Mouse (Mus musculus): ENCODE data around the gene Gpatch4. TPM values are rescaled to one million over a fixed set of nuclear protein-coding genes. Genes with fewer than 3 reads are reported as not detected.

Gene Gpatch4
- polyA plus RNA-seq, 1 experiment from 2014 or later: 22.9 TPM

DNA sequence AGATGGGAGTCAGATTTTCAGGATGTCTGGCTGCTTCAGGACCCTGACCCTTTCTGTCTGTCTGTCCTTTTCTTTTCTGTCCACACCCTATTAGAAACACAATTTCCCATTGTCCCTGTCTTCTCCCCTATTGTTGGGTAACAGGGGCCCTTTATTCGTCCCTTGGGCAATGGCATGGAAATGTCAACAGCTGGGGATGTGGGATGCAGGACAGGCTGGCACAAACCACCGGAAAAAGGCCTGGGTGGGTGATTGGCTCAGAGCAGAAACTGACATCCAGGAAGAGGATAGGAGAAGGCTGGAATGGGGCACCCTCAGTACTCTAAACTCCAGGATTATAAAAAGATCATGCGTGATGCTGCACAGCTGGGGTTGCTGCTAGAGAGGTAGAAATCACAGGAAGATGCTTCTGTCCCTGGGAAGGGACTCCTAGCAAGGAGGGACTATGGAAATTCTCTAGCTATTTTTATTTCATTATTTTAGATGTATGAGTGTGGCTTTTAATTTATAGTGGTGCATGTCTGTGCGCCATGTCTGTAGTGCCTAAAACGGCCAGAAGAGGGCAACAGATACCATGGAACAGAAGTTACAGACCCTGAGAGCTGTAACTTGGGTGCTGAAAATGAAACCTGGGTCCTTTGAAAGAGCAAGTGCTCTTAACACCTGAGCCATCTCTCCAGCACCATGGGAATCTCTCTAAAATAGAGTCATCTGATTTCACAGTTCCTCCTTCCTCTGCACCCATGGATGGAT is 15.3 kb upstream of the Gpatch4 start, which contains the start of gene Hapln2:
Gene Hapln2, minus strand, starts transcription at position 150 of the 753 bp plus-strand sequence.
- Histone ChIP-seq H3K9ac (replicated peaks; ENCODE audit: low read length) (no peak within 1 kb of the TSS), H3K4me3 (replicated peaks; ENCODE audit: low read depth, low read length) (no peak within 1 kb of the TSS), H3K27me3 (ENCODE audit: control insufficient read depth, insufficient read depth, low read length) (peaks cover 33% of the 10 kb centered on the region), H3K9me3 (ENCODE audit: control insufficient read depth, low read length) (peaks cover 7% of the 10 kb centered on the region; the same call in 1 of the 2 replicates), H3K36me3 (ENCODE audit: control insufficient read depth, insufficient read depth, low read length) (no peaks in the 10 kb centered on the region), H3K27ac (replicated peaks; ENCODE audit: low read depth, low read length) (no peak within 1 kb of the TSS), H3K4me1 (ENCODE audit: control insufficient read depth, insufficient read depth, low read length) (peaks cover 12% of the 10 kb centered on the region), H3K4me2 (ENCODE audit: low read length) (no peak within 1 kb of the TSS)
- ATAC-seq (ENCODE audit: low FRiP score, low TSS enrichment): no peak
- no peak for DNase-seq
- WGBS: 48% methylated on average over 5 of the region's 5 CpGs

DNA sequence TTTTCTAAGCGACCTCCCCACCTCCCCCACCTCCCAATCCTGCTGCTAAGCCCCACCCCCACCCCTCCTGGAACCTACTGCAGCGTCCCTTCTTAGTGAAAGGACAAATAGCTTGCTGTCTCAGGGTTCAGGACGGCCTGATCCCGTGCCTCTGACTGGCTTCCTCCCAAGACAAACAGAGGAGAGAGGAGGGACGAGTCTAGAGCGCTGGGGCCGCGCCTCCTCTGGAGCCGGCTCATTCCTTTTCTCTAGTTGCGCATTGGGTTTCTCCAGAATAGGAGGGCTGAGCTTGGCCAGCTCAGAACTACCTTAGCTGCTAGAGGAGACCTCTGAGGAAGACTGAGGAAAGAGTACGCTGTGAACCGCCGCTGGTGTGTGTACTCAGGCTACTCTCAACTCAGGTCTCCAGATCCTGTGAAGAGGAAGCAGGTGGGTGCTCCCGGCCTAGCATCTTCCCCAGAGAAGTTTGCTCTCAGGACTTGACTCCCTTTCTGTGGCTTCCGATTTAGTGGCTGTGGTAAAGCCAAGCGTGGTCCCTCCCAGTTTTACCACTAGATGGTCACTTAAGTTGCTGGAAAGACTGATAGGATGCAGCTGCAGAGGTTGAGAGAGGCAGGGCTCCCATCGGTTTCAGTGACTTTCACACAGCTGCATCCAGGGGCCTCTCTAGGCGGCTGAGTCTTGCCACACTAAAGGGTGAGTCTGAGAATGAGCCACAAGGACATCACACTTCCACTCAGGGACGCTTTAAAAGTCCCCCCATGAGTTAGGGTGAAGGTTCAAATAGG is 12.1 kb upstream of the Gpatch4 start:
- 16% methylated on average over 19 of the region's 19 CpGs for WGBS
- DNase-seq (peak; percentile 8), ATAC-seq (ENCODE audit: low FRiP score, low TSS enrichment) (no peak)
- H3K4me1 ChIP-seq (ENCODE audit: control insufficient read depth, insufficient read depth, low read length): no peaks in the 10 kb centered on the region
- peaks cover 1% of the 10 kb centered on the region for H3K27me3 ChIP-seq (ENCODE audit: control insufficient read depth, insufficient read depth, low read length)
- H3K9ac ChIP-seq (replicated peaks; ENCODE audit: low read length): no peak overlapping the region
- H3K9me3 ChIP-seq (ENCODE audit: control insufficient read depth, low read length): peaks cover 7% of the 10 kb centered on the region; the same call in 1 of the 2 replicates
- no peaks in the 10 kb centered on the region for H3K36me3 ChIP-seq (ENCODE audit: control insufficient read depth, insufficient read depth, low read length)
- H3K27ac ChIP-seq (replicated peaks; ENCODE audit: low read depth, low read length): no peak overlapping the region
- H3K4me2 ChIP-seq (ENCODE audit: low read length): no peak overlapping the region
- H3K4me3 ChIP-seq (replicated peaks; ENCODE audit: low read depth, low read length): no peak overlapping the region

DNA sequence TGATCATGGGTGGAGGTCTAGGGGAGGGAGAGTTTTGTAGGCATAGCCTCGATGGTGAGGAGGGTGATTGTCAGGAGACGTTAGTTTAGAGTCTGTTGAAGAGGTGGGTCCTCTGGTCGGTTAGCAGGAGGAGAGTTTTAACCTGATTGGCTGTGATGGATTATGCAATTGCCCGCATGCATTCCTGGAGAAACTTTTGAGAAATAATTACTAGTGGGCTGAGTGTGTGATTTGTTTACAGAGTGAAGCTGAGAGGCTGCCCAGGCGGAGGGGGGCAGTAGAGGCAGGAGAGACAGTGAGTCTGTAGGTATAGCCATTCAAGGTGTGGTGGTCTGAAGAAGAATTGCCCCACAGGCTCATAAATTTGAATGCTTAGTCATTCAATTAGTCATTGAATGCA is 9.4 kb upstream of the Gpatch4 start:
- no peak overlapping the region for H3K27ac ChIP-seq (replicated peaks; ENCODE audit: low read depth, low read length)
- DNase-seq (no peak), ATAC-seq (ENCODE audit: low FRiP score, low TSS enrichment) (no peak)
- 77% methylated on average over 5 of the region's 5 CpGs for WGBS
- no peak overlapping the region for H3K4me3 ChIP-seq (replicated peaks; ENCODE audit: low read depth, low read length)
- no peaks in the 10 kb centered on the region for H3K27me3 ChIP-seq (ENCODE audit: control insufficient read depth, insufficient read depth, low read length)
- no peak overlapping the region for H3K4me2 ChIP-seq (ENCODE audit: low read length)
- H3K36me3 ChIP-seq (ENCODE audit: control insufficient read depth, insufficient read depth, low read length): no peaks in the 10 kb centered on the region
- no peaks in the 10 kb centered on the region for H3K9me3 ChIP-seq (ENCODE audit: control insufficient read depth, low read length)
- no peaks in the 10 kb centered on the region for H3K4me1 ChIP-seq (ENCODE audit: control insufficient read depth, insufficient read depth, low read length)
- H3K9ac ChIP-seq (replicated peaks; ENCODE audit: low read length): no peak overlapping the region

DNA sequence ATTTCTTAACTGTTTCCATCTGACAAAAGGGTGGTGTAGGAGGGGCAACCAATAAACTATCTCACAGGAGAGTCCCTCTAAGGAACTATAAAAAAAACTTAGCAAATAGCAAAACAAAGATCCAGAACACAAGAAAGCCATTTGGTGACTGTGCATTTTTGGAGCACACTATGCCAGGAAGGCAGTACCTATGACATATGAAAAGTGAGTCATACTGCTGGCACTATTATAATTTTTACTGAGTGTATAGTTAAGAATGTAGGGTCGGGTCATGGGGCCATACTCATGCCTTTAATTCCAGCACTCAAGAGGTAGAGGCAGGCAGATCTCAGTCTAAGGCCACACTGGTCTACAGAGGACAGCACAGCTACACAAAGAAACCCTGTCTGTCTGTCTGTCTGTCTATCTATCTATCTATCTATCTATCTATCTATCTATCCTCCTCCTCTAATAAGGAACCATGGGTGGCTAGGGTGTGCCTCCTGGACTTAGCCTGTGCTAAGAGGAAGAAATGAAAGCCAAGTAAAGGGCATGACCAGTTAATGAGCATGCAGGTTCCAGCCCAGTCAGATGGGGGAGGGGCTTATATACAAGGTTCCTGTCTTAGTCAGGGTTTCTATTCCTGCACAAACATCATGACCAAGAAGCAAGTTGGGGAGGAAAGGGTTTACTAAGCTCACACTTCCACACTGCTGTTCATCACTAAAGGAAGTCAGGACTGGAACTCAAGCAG is 7.2 kb upstream of the Gpatch4 start:
- no peak overlapping the region for H3K4me3 ChIP-seq (replicated peaks; ENCODE audit: low read depth, low read length)
- H3K36me3 ChIP-seq (ENCODE audit: control insufficient read depth, insufficient read depth, low read length): no peaks in the 10 kb centered on the region
- DNase-seq (no peak), ATAC-seq (ENCODE audit: low FRiP score, low TSS enrichment) (no peak)
- WGBS: 69% methylated on average over 1 of the region's 1 CpGs
- no peaks in the 10 kb centered on the region for H3K4me1 ChIP-seq (ENCODE audit: control insufficient read depth, insufficient read depth, low read length)
- no peaks in the 10 kb centered on the region for H3K27me3 ChIP-seq (ENCODE audit: control insufficient read depth, insufficient read depth, low read length)
- H3K27ac ChIP-seq (replicated peaks; ENCODE audit: low read depth, low read length): no peak overlapping the region
- no peaks in the 10 kb centered on the region for H3K9me3 ChIP-seq (ENCODE audit: control insufficient read depth, low read length)
- H3K4me2 ChIP-seq (ENCODE audit: low read length): no peak overlapping the region
- H3K9ac ChIP-seq (replicated peaks; ENCODE audit: low read length): no peak overlapping the region

DNA sequence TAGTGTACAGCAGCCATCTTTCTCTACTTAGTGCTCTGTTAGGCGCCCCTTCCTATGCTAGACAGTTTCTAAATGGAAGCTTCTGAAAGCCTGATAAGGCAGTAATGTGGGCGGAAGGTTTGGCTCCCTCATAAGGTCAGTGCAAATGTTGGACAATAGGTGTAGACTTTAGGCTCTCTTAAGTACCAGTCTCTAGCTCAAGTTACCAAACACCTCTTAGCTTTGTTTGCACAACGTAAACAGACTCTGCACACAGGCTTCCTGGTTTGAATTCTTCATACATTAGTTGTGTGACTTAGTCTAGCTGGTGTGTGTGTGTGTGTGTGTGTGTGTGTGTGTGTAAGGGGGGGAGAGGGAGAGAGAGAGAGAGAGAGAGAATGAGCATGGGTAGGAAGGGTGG is 6.6 kb downstream of the Gpatch4 start:
- WGBS: 96% methylated on average over 3 of the region's 3 CpGs
- peaks cover 30% of the 10 kb centered on the region for H3K36me3 ChIP-seq (ENCODE audit: control insufficient read depth, insufficient read depth, low read length)
- no peak for DNase-seq

DNA sequence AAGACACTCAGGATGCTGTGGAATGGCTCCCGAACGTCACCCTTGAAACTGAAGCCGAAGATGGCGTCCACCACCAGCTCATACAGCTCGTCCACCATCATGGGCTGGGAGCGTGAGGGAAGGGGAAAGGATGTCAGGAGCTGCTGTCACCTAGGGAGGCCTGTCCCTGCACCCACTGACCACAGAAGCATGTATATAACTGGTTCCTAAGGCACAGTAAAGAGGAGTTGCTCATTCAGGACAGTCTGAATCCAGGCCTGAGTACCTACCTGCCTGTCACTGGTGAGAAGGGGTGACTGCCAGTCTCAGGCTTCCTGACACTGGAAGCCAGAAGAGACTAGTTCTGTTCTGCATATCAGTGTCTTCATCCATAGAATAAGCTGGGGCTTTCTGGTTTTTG is 14.1 kb downstream of the Gpatch4 start:
- ATAC-seq (ENCODE audit: low FRiP score, low TSS enrichment) (no peak), DNase-seq (no peak)
- WGBS: 88% methylated on average over 6 of the region's 6 CpGs
- Histone ChIP-seq H3K4me2 (ENCODE audit: low read length) (peak overlapping the region; percentile 93), H3K4me3 (replicated peaks; ENCODE audit: low read depth, low read length) (peak overlapping the region; percentile 97), H3K4me1 (ENCODE audit: control insufficient read depth, insufficient read depth, low read length) (peaks cover 10% of the 10 kb centered on the region), H3K9ac (replicated peaks; ENCODE audit: low read length) (no peak overlapping the region), H3K27me3 (ENCODE audit: control insufficient read depth, insufficient read depth, low read length) (no peaks in the 10 kb centered on the region), H3K27ac (replicated peaks; ENCODE audit: low read depth, low read length) (no peak overlapping the region), H3K9me3 (ENCODE audit: control insufficient read depth, low read length) (no peaks in the 10 kb centered on the region), H3K36me3 (ENCODE audit: control insufficient read depth, insufficient read depth, low read length) (peaks cover 40% of the 10 kb centered on the region)

More for the DNA sequence above, 6.6 kb downstream of the Gpatch4 start:
- no peaks in the 10 kb centered on the region for H3K27me3 ChIP-seq (ENCODE audit: control insufficient read depth, insufficient read depth, low read length)
- no peak overlapping the region for H3K4me3 ChIP-seq (replicated peaks; ENCODE audit: low read depth, low read length)
- no peak overlapping the region for H3K9ac ChIP-seq (replicated peaks; ENCODE audit: low read length)
- H3K4me1 ChIP-seq (ENCODE audit: control insufficient read depth, insufficient read depth, low read length): no peaks in the 10 kb centered on the region
- no peak overlapping the region for H3K4me2 ChIP-seq (ENCODE audit: low read length)
- no peaks in the 10 kb centered on the region for H3K9me3 ChIP-seq (ENCODE audit: control insufficient read depth, low read length)
- no peak overlapping the region for H3K27ac ChIP-seq (replicated peaks; ENCODE audit: low read depth, low read length)
- no peak for ATAC-seq (ENCODE audit: low FRiP score, low TSS enrichment)

DNA sequence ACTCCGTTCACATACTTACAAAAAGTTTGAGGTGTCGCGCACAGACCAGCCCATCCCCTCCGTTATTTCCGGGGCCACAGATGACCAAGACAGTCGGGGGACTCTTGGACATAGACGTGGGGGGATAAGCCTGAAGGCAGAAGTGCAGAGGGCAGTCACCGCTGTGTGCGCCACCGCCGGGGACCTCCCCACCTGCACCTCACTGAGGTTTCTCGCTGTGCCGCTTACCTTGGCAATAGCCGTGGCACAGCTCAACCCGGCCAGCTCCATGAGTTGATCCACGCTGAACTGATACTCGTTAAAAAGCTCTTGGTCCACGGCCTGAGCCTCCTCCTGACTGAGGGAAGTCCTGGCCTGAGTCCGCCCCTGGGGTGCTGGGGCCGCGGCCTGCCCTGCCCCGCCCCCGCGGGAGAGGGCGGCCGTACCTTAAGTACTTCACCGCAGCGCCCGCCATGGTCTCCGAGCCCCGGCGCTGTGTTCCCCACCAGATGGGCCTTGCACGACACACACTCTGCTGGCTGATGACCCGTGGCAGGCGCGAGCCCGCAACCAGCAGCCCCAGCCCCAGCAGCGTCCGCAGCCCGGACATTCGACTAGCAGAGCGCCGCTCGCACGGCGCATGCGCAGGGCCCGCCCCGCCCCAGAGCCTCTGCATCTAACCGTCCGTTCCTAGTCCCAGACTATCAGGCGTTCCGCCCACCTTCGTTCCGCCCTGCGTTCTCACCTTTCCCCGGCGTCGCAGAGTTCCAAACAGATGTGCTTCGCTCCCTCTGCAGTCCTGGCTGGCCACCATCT is 15.2 kb downstream of the Gpatch4 start, which contains the start of gene Naxe:
Gene Naxe, minus strand, starts transcription at position 594 of the 795 bp plus-strand sequence.
- Histone ChIP-seq H3K4me2 (ENCODE audit: low read length) (peak within 1 kb of the TSS; percentile 93), H3K27me3 (ENCODE audit: control insufficient read depth, insufficient read depth, low read length) (no peaks in the 10 kb centered on the region)

DNA sequence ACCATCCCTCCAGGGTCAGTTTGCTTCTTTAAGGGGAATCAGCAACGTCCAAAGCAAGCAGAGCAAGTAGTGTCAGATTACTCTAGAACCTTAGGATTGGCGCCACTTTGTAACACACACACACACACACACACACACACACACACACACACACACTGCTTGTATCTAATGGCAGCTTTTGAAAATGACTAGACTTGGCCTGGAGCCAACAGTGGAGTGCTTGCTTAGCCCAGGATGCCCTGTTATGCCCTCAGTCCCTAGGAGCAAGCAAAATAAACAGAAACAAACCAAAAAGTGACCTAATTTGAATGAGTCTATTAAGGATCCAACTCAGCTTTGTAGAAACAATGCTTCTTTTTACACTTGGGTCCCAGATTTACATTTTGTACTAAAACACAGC is 25.5 kb downstream of the Gpatch4 start:
- no peak overlapping the region for H3K4me2 ChIP-seq (ENCODE audit: low read length)
- no peaks in the 10 kb centered on the region for H3K27me3 ChIP-seq (ENCODE audit: control insufficient read depth, insufficient read depth, low read length)
- no peak for ATAC-seq (ENCODE audit: low FRiP score, low TSS enrichment)
- H3K36me3 ChIP-seq (ENCODE audit: control insufficient read depth, insufficient read depth, low read length): no peaks in the 10 kb centered on the region
- no peak overlapping the region for H3K27ac ChIP-seq (replicated peaks; ENCODE audit: low read depth, low read length)
- no peak overlapping the region for H3K4me3 ChIP-seq (replicated peaks; ENCODE audit: low read depth, low read length)
- 48% methylated on average over 2 of the region's 2 CpGs for WGBS
- H3K9me3 ChIP-seq (ENCODE audit: control insufficient read depth, low read length): no peaks in the 10 kb centered on the region
- DNase-seq: peak; percentile 35
- no peak overlapping the region for H3K9ac ChIP-seq (replicated peaks; ENCODE audit: low read length)
- H3K4me1 ChIP-seq (ENCODE audit: control insufficient read depth, insufficient read depth, low read length): no peaks in the 10 kb centered on the region

More for the DNA sequence above, 15.2 kb downstream of the Gpatch4 start, which contains the start of gene Naxe:
- Histone ChIP-seq H3K36me3 (ENCODE audit: control insufficient read depth, insufficient read depth, low read length) (peaks cover 30% of the 10 kb centered on the region), H3K4me1 (ENCODE audit: control insufficient read depth, insufficient read depth, low read length) (peaks cover 10% of the 10 kb centered on the region), H3K27ac (replicated peaks; ENCODE audit: low read depth, low read length) (peak within 1 kb of the TSS; percentile 70), H3K9me3 (ENCODE audit: control insufficient read depth, low read length) (no peaks in the 10 kb centered on the region), H3K4me3 (replicated peaks; ENCODE audit: low read depth, low read length) (peak within 1 kb of the TSS; percentile 97), H3K9ac (replicated peaks; ENCODE audit: low read length) (peak within 1 kb of the TSS; percentile 91)
- DNase-seq (peak; percentile 95), ATAC-seq (ENCODE audit: low FRiP score, low TSS enrichment) (peak; percentile 91)
- 1% methylated on average over 60 of the region's 60 CpGs for WGBS
